Mouse (Mus musculus) colon, adult 2 months (tissue): ENCODE measurements around the gene Dbt. TPM values are rescaled to one million over a fixed set of nuclear protein-coding genes. Genes with fewer than 3 reads are reported as not detected.

Source experiments
- polyA plus RNA-seq: library from polyadenylated mRNA; depleted of rRNA; stranded (reverse); fragments of >200 nt; gene quantifications from 2 replicates; pipeline ENCODE4 v1.2.3, GENCODE M21; 2012; rRNA removed

Gene Dbt
- 3.4 and 5.1 TPM in 2 replicates for polyA plus RNA-seq

DNA sequence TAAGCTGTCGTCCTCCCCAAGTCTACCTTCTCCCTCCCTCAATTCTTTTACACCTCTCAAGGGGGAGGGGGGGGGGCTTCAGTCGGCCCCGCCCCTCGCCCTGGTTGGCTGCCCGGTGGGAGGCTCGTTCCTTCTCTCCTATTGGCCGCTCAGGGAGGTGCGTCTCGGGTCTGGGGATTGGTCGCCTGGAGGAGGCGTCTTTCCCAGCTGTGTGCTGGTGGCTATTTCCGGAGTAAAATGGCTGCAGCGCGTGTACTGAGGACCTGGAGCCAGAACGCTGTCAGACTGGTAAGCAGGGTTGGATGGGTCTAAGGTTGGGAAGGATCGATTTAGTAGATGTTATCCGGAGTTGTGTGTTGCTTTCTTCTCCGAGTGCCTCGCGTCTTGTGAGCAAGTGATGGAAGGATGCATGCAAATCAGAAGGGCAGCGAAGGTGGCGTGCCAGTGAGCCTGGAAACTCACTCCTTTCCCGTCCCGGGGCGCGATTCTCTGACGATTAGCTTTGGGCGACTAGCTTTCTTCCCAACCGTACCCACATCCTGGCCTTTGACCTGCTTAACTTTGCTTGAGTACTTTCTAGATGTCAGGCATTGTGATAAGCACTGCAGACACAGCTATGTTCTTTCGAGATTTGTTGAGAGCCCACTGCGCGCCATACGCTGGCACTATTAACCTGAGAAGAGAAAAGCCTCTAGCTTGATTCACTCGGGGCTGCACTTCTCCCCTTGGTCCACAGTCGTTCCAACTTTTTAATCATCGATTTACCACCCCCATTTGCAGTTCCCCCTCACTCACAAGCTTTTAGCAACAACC is at the start of gene Dbt:
TSS of gene Dbt (plus strand) at position 167 of the 813 bp plus-strand sequence.

DNA sequence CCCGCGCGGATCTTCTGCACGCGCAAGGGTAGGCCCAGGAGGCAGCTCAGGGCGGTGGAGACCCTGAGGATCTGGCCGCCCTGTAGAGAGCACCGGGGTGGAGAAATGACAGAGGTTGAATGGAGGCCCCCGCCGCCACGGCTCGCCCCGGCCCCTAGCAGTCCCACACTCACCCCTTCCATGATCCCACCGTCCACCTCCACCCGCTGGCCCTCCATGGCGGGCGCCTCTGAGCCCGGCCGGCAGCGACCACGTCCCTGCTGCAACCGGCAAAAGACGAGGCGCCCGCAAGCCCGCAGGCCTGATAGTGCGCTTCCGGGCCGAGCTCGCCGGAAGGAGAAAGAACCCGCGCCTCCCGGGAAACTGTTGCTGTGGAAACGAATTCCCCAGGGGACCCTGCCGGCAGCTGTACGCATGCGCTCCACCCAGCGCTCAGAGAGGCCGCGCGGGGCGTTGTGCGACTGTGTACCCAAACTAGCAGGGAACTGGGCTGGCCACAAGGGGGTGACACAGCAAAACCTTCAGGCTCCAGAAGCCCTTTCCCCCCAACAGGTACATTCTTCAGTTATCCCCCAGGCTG is 5.0 kb upstream of the Dbt start, which contains the start of gene Rtca:
TSS of gene Rtca (minus strand) at position 437 of the 580 bp plus-strand sequence.

DNA sequence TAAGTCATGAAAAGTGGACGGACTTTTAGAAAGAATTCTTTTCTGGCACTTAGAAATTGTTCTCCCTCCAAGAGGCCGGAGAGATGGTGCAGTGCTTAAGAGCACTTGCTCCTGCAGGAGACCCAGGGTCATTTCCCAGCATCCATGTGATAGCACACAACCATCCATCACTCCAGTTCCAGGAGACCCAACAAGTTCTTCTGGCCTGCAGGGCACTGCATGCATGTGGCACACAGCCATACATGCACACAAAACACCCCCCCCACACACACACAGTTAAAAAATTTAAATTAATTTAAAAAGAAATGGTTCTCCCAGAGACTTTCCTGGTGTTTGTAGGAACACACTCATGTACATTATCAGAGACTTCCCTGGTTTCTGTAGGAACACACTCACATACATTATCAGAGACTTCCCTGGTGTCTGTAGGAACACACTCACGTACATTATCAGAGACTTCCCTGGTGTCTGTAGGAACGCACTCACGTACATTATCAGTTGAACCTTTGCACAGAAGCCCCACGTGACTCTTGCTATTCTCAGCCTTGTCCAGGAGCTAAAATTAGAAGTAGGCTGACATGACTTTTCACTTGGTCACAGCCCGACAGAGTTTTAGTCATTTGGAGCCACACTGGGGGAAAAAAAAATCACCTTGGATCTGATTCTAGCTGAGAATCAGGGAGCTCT is 49.7 kb downstream of the Dbt start, which contains the start of gene Lrrc39:
TSS of gene Lrrc39 (plus strand) at position 566 of the 687 bp plus-strand sequence.

DNA sequence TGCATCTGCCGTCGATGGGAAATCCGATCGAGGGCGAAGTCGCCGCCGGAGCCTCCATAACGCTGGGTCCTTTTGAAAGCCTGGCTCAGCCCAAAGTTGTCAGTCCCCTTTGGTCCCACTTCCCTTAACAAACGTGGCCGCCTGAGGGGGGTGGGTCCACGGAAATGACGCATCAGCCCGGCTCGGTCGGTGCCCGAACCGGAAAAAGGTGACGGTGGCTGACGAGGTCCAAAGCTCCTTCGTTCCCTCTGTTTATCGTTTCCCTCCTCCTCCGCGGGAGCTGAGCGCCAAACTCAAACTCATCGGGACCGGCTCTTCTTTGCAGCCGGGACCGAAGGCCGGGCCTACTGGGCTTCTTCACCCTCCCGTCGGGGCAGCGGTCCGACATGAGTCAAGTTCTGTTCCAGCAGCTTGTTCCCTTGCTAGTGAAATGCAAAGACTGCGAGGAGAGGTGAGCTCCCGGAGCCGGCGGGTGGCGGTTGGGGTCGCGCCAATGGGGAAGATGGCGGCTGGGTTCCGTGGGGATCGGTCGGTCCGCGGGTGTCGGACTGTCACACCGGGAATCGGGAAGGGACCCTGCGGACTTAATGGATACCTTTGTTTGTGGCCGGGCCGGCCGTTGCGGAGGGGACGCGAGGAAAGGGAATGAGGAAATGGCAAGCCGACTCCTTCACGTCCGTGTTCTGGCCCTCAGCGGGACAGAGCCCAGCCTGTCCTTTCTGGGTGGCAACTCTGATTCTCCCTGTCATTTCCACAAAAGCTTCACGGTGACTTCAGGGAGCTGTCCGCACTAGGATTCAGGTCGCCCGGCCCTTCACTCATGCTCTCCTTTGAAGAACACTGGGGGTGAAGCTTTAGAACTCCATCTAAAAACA is 82.1 kb downstream of the Dbt start, which contains the start of gene Sass6:
TSS of gene Sass6 (plus strand) at position 255 of the 875 bp plus-strand sequence.

Other genes starting within 250 kb of the Dbt start
- 14.8 and 17.9 TPM in 2 replicates for gene Cdc14a, start 89.0 kb upstream of the Dbt start, polyA plus RNA-seq
- 52.4 and 58.0 TPM in 2 replicates for gene Rtca, start 4.9 kb upstream of the Dbt start, polyA plus RNA-seq
- 0.03 and 0.05 TPM in 2 replicates for gene Lrrc39, start 49.9 kb downstream of the Dbt start, polyA plus RNA-seq
- 0.78 and 1.00 TPM in 2 replicates for gene Sass6, start 81.9 kb downstream of the Dbt start, polyA plus RNA-seq
- gene Trmt13, start 101.5 kb downstream of the Dbt start, polyA plus RNA-seq = 2.9 and 3.1 TPM in 2 replicates
- gene Mfsd14a, start 149.6 kb downstream of the Dbt start, polyA plus RNA-seq = 14.0 and 14.3 TPM in 2 replicates
- not detected in 2 replicates for gene Gm43191, start 168.2 kb downstream of the Dbt start, polyA plus RNA-seq
- gene Slc35a3, start 199.8 kb downstream of the Dbt start, polyA plus RNA-seq = 28.7 and 37.7 TPM in 2 replicates